Mouse (Mus musculus): ENCODE measurements around the gene Gramd2.

Gramd2 gene

DNA sequence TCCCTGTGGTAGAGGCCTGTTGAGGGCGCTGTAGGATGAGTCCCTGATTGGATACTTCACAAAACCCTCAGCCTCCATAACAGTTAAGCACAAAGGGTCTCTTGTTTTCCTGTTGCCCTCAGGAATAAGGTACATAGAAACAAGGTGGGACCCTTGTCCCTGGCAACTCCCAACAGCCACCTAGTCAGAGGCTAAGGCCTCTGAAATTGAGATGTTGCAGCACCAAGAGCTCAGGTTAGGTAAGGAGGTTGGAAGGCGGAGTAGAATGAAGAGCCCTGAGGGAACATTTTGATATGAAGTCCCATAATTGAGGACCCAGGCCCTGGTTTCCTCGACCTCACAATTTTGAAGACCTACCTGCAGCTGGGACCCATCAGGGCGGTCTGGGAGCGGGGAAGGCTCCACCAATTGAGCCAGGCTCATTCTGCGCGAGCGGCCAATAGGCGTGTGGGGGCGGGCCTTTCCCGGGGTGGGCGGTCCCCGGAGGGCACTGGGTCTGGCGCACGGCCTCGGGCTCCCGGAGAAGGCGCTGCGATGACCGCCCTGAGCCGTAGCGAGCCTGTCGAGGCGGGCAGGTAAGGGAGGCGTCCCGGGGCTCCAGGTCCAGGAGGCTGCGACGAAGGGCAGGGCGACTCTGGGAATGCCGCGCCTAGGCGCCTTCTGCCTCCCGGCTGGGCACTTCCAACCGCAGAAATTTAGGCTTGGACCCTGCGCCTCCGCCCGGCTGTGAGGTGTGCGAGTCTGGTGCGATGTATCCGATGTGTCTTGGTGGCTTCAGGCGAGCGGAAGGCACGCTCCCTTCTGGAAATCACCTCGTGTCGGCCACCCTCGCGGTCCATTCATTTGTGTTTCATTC lies at the start of gene Gramd2:
Gene Gramd2, plus strand, starts transcription at position 467 of the 856 bp plus-strand sequence.
- DNase-seq (ENCODE audit: inconsistent ontology term) = peak; percentile 84

GRCm38 (mm10) chr9:59638372-59638771 lies 41.6 kb upstream of the Gramd2 start:
- no peak for DNase-seq (ENCODE audit: inconsistent ontology term)

DNA sequence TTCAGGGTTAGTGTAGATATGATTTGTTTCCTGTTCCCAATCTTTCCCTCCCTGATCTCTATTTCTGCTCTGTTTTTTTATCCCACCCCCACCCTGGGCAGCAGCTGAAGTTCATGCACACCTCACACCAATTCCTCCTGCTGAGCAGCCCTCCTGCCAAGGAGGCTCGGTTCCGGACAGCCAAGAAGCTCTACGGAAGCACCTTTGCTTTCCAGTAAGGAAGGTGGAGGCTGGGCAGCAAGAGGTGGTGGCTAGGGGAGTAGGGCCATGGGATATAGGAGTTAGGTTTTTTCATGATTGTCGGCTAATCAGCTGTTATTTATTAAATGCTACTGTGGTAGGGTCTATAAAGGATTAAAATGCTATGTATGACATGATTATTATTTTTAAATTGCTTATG lies 40.0 kb upstream of the Gramd2 start:
- DNase-seq (ENCODE audit: inconsistent ontology term) = no peak

DNA sequence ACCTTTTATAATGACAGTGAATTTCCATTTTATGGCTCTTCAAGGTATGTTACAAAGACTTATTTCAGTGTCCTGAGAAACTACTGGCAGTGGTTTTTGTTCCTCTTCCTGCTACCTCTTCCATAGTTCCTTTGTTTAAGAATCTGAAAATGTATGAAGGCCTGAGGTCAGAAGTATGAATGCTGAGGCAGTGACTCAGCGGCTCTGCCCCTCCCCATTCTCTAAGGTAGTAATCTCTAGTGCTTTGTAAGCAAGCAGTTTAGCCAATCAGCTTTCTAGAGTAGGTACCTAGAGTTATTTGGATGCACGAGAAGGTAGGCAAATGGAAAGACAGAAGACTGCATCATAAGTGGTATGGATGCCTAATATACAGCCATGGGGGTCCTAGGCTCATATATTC lies 38.6 kb upstream of the Gramd2 start:
- DNase-seq (ENCODE audit: inconsistent ontology term) = no peak

GRCm38 (mm10) chr9:59649911-59650310 lies 30.0 kb upstream of the Gramd2 start:
- no peak for DNase-seq (ENCODE audit: inconsistent ontology term)

- peak; percentile 51 for DNase-seq (ENCODE audit: inconsistent ontology term)
These were observed 26.6 kb upstream of the Gramd2 start for GRCm38 (mm10) chr9:59653371-59653770.

GRCm38 (mm10) chr9:59654450-59654983 lies 25.4 kb upstream of the Gramd2 start:
- no peak for DNase-seq (ENCODE audit: inconsistent ontology term)

DNA sequence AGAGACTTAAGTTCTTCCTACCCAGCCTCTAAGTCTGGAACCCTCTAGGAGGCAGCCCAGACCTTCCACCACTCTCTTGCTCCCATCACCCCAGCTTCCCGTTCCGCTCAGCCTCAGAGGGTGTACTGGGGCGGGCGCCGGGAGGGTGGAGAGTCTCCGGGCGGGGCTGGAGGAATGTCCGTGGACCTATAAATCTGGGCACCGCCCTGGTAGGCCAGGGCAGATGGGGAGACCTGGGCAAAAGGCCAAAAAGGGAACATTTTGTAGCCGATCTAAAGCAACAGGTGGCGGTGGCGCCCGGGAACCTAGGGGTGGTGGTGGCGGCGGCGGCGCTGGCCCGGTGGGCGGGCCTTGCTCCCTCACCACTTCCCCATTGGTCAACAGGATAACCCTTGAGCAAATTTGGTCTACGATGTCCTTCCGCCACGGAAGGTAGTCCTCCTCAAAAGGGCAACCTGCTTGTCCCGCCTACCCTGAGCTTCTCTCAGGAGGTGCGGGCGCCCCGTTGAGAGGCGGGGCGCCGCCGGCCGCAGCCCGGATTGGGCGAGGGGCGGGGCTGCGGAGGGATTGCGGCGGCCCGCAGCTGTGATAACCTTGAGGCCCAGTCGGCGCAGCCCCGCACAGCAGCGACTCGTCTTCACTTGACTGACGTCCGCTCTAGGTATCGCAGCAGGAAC lies 23.8 kb upstream of the Gramd2 start, which contains the start of gene Pkm:
Gene Pkm, plus strand, starts transcription at position 411 of the 677 bp plus-strand sequence.
- DNase-seq (ENCODE audit: inconsistent ontology term) = peak; percentile 98

- DNase-seq (ENCODE audit: inconsistent ontology term) = peak; percentile 87
These were observed 23.0 kb upstream of the Gramd2 start for GRCm38 (mm10) chr9:59656635-59657617.

DNA sequence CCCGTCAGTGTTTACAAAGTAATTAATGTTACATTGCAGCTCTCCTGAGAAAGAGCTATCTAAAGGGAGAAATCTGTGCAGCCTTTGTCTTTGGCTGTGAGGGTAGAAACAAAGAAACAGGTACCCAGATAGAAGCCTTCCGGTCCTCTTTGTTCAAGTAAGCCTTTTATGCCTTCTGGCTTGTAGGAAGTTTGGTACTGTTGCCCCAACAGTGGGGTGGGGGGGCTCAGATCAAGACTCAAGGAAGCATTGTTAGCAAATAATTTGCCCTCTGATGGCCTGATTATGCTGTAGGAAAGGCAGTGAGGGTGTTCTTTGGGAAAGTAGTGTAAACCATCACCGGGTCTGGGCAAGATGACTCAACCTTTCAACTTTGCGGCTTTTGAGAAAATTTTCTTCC lies 21.8 kb upstream of the Gramd2 start:
- no peak for DNase-seq (ENCODE audit: inconsistent ontology term)

- DNase-seq (ENCODE audit: inconsistent ontology term) = peak; percentile 77
These were observed 20.6 kb upstream of the Gramd2 start for GRCm38 (mm10) chr9:59659036-59660026.

- peak; percentile 68 for DNase-seq (ENCODE audit: inconsistent ontology term)
These were observed 19.5 kb upstream of the Gramd2 start for GRCm38 (mm10) chr9:59660421-59660820.

- DNase-seq (ENCODE audit: inconsistent ontology term) = no peak
These were observed 18.5 kb upstream of the Gramd2 start for GRCm38 (mm10) chr9:59661298-59661975.

- no peak for DNase-seq (ENCODE audit: inconsistent ontology term)
These were observed 16.7 kb upstream of the Gramd2 start for GRCm38 (mm10) chr9:59663226-59663625.

- no peak for DNase-seq (ENCODE audit: inconsistent ontology term)
These were observed 16.0 kb upstream of the Gramd2 start for GRCm38 (mm10) chr9:59663957-59664356.

DNA sequence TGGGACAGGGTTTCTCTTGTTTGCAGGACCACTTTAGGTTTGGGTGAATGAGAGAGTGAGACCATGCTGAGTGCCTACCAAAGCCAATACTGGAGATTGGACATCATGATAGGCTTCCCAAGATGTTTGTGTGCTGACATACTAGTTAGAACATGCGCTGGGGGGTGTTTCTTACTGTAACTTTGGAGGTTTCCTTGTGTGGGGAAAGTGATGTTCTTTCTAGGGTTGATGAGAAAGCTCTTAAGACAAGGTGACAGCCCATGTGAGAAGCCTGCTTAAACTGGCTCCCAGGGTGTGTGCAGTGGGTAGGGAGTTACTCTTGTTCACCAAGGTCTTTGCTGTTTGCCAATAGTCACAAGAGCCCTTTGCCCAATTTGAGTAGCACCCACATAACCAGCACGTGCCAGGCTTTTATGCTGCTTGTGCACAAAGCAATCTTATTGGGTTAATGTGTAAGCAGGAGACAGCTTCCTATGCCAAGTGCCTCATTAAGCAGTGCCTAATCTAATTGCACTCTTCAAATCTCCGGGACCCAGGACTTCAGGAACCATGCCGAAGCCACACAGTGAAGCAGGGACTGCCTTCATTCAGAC lies 15.2 kb upstream of the Gramd2 start:
- DNase-seq (ENCODE audit: inconsistent ontology term) = peak; percentile 33

- no peak for DNase-seq (ENCODE audit: inconsistent ontology term)
These were observed 13.9 kb upstream of the Gramd2 start for GRCm38 (mm10) chr9:59666016-59666415.

DNA sequence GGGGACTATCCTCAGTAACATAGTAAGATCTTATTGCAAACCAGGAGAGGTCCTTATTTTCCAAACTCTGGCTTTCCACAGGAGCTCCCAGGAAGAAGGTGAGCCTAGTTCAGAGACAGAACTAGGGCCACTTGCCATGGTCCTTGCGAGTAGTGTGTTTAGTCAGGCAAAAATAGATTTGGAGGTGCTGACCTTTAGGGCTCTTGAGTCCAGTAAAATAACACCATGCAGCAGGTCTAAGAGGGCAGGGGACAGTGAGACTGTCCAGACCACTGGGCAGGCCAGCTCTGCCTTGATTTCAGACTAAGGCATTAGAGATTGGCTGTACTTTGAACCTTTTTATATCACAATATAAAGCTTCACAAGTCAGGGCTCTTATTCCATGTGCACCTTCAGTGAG lies 13.1 kb upstream of the Gramd2 start:
- DNase-seq (ENCODE audit: inconsistent ontology term) = no peak

GRCm38 (mm10) chr9:59667250-59667649 lies 12.7 kb upstream of the Gramd2 start:
- no peak for DNase-seq (ENCODE audit: inconsistent ontology term)
